18 mouse cellular contexts compared by ENCODE assay signal in genomic region chr2:125380086-125380485, GRCm38 (mm10).
DNase-seq lines count a peak whose midpoint lies in the region; ATAC-seq and TF ChIP-seq lines count a peak whose summit lies in the region.
"Had no signal": no experiment of that assay in that cellular context is flagged by ENCODE, and none has a peak within 500 bp of the region (broad histone marks: within the 10 kb centered on the region; RNA-seq: fewer than 3 reads in every experiment).

No protein-coding gene starts in this region.

- TF ChIP-seq POLR2A in brain, embryonic 14.5 days (IDR thresholded peaks at IDR 0.05; ENCODE audit: borderline replicate concordance, extremely low read depth, insufficient read depth, insufficient read length, poor library complexity, severe bottlenecking) = no peak

- peak; percentile 67 for ATAC-seq in forebrain, postnatal 0 days
- no peak for ATAC-seq in forebrain, embryonic 13.5 days
- ATAC-seq in midbrain, embryonic 13.5 days = no peak
- ATAC-seq: activated CD4-positive, CD25-positive, alpha-beta regulatory T cell, adult 4 months; Patski had no signal

- 0 out of 2 replicates have a peak, but pooled peaks cover 6% of the 10 kb centered on the region for H3K36me3 ChIP-seq in forebrain, postnatal 0 days (ENCODE audit: insufficient read depth)
- H3K36me3 ChIP-seq in forebrain, embryonic 13.5 days (ENCODE audit: poor library complexity, severe bottlenecking) = 0 out of 2 replicates have a peak, but pooled peaks cover 5% of the 10 kb centered on the region
- no peaks in the 10 kb centered on the region for H3K36me3 ChIP-seq in midbrain, embryonic 13.5 days
- H3K36me3 ChIP-seq: hindbrain, embryonic 15.5 days had no signal

- no peak overlapping the region for H3K9ac ChIP-seq in forebrain, postnatal 0 days
- H3K9ac ChIP-seq in forebrain, embryonic 13.5 days = no peak overlapping the region
- no peak overlapping the region for H3K9ac ChIP-seq in midbrain, embryonic 13.5 days (replicated peaks)
- H3K9ac ChIP-seq: heart, embryonic 13.5 days; hindbrain, embryonic 15.5 days had no signal

- peak; percentile 24 for DNase-seq in forebrain, postnatal 0 days
- peak in 1 of 2 experiments; percentile 54 for DNase-seq in layer of hippocampus, adult 2 months (ENCODE audit: low spot score in 2 of 2)
- DNase-seq in layer of hippocampus, postnatal 10 days (ENCODE audit: low spot score in 2 of 2) = no peak
- DNase-seq in brain, embryonic 14.5 days (ENCODE audit: low read depth) = peak; percentile 21
- DNase-seq: adrenal gland, postnatal 14 days; cerebellum, adult 2 months; cerebellum, postnatal 10 days; gastrocnemius, postnatal 14 days; heart, postnatal 36 days had no signal

- 72% methylated on average over 2 of the region's 2 CpGs for WGBS in forebrain, postnatal 0 days
- 92% methylated on average over 2 of the region's 2 CpGs for WGBS in forebrain, embryonic 13.5 days
- WGBS in midbrain, embryonic 13.5 days = 89% methylated on average over 2 of the region's 2 CpGs

- TF ChIP-seq CTCF in forebrain, postnatal 0 days (IDR thresholded peaks at IDR 0.05; ENCODE audit: low read depth) = no peak
- TF ChIP-seq CTCF in layer of hippocampus, adult 2 months (conservative IDR thresholded peaks at IDR 0.05) = no peak
- TF ChIP-seq CTCF in brain, embryonic 14.5 days (IDR thresholded peaks at IDR 0.05; ENCODE audit: borderline replicate concordance, extremely low read depth, insufficient read depth, insufficient read length) = no peak

- no peaks in the 10 kb centered on the region for H3K27me3 ChIP-seq in forebrain, postnatal 0 days (ENCODE audit: insufficient read depth, low read length)
- H3K27me3 ChIP-seq in forebrain, embryonic 13.5 days = no peaks in the 10 kb centered on the region
- no peaks in the 10 kb centered on the region for H3K27me3 ChIP-seq in midbrain, embryonic 13.5 days
- H3K27me3 ChIP-seq: CH12.LX; heart, embryonic 13.5 days; hindbrain, embryonic 15.5 days; Patski had no signal

- H3K27ac ChIP-seq in forebrain, postnatal 0 days (ENCODE audit: low read depth, low read length) = no peak overlapping the region
- H3K27ac ChIP-seq in forebrain, embryonic 13.5 days = no peak overlapping the region
- 0 out of 2 replicates have a peak overlapping the region, but pooled peaks have one; percentile 29 for H3K27ac ChIP-seq in layer of hippocampus, adult 2 months
- no peak overlapping the region for H3K27ac ChIP-seq in midbrain, embryonic 13.5 days
- H3K27ac ChIP-seq: embryonic facial prominence, embryonic 10.5 days; heart, embryonic 13.5 days; hindbrain, embryonic 15.5 days had no signal

- no peak overlapping the region for H3K4me3 ChIP-seq in forebrain, postnatal 0 days (ENCODE audit: low read depth, low read length)
- H3K4me3 ChIP-seq in forebrain, embryonic 13.5 days = no peak overlapping the region
- H3K4me3 ChIP-seq in layer of hippocampus, adult 2 months = no peak overlapping the region
- no peak overlapping the region for H3K4me3 ChIP-seq in midbrain, embryonic 13.5 days (replicated peaks)
- H3K4me3 ChIP-seq: embryonic facial prominence, embryonic 10.5 days; erythroblast, embryonic 14.5 days; heart, embryonic 13.5 days; hindbrain, embryonic 15.5 days had no signal

- H3K9me3 ChIP-seq in forebrain, postnatal 0 days (ENCODE audit: low read length) = no peaks in the 10 kb centered on the region
- no peaks in the 10 kb centered on the region for H3K9me3 ChIP-seq in forebrain, embryonic 13.5 days (replicated peaks)
- H3K9me3 ChIP-seq in midbrain, embryonic 13.5 days = no peaks in the 10 kb centered on the region
- H3K9me3 ChIP-seq: embryonic facial prominence, embryonic 10.5 days; heart, embryonic 13.5 days; hindbrain, embryonic 15.5 days had no signal

- no peak overlapping the region for H3K4me2 ChIP-seq in forebrain, postnatal 0 days (ENCODE audit: low read depth)
- H3K4me2 ChIP-seq in forebrain, embryonic 13.5 days = no peak overlapping the region
- no peak overlapping the region for H3K4me2 ChIP-seq in midbrain, embryonic 13.5 days (replicated peaks)
- H3K4me2 ChIP-seq: heart, embryonic 13.5 days; hindbrain, embryonic 15.5 days had no signal

- H3K4me1 ChIP-seq in forebrain, postnatal 0 days (ENCODE audit: insufficient read depth) = no peaks in the 10 kb centered on the region
- H3K4me1 ChIP-seq in forebrain, embryonic 13.5 days = no peaks in the 10 kb centered on the region
- H3K4me1 ChIP-seq in midbrain, embryonic 13.5 days (replicated peaks) = 0 out of 2 replicates have a peak, but pooled peaks cover 6% of the 10 kb centered on the region
- H3K4me1 ChIP-seq: hindbrain, embryonic 15.5 days had no signal

Comparison
In these comparisons a context has a peak if more than half of its experiments do, and no peak if none do; other contexts are left out.
1. DNase-seq: peak in forebrain, postnatal 0 days (single experiment) and brain, embryonic 14.5 days (single experiment); none in layer of hippocampus, postnatal 10 days (0 of 2).